Mouse (Mus musculus) embryonic fibroblast, embryonic 13.5 days (primary cell): ENCODE data around the gene Maml1.

ENCODE experiments used
- CTCF ChIP-seq: IDR thresholded peaks from 2 replicates; pipeline ENCODE4 v1.5.1; 2011; ENCODE audit warnings: mild to moderate bottlenecking, control low read depth, low read length, moderate library complexity, borderline replicate concordance; ENCODE audit not compliant: insufficient read depth
- POLR2A ChIP-seq: IDR thresholded peaks from 2 replicates; pipeline ENCODE4 v1.6.1; 2011; ENCODE audit warnings: low read depth, mild to moderate bottlenecking, control low read depth, low read length, moderate library complexity

- TF ChIP-seq CTCF: no peak
- TF ChIP-seq POLR2A: no peak
Observed at GRCm38 (mm10) chr11:50233022-50233421, 59.1 kb downstream of the Maml1 start.
